Mouse (Mus musculus) cerebellum, adult 11 months (tissue): ENCODE measurements around the gene Klrb1c.
"Not testable (repeated sequence)": the region's sequence is repeated elsewhere in the genome, so short reads cannot be mapped to it uniquely, and the experiment has no call there.

Source experiments
- DNase-seq: peaks from one replicate; pipeline ENCODE4 v3.0.0; 2022

The Klrb1c gene

GRCm38 (mm10) chr6:128797185-128797905, 8.3 kb upstream of the Klrb1c start:
- peak; percentile 11 for DNase-seq

- DNase-seq: no peak
Observed at GRCm38 (mm10) chr6:128796321-128796955, 7.4 kb upstream of the Klrb1c start.

GRCm38 (mm10) chr6:128793734-128794133, 4.7 kb upstream of the Klrb1c start:
- no peak for DNase-seq

- DNase-seq: not testable (repeated sequence)
Observed at GRCm38 (mm10) chr6:128790491-128790994, 1.5 kb upstream of the Klrb1c start.

GRCm38 (mm10) chr6:128788517-128788916, 498 bp downstream of the Klrb1c start:
- no peak for DNase-seq

- not testable (repeated sequence) for DNase-seq
Observed at GRCm38 (mm10) chr6:128786396-128786795, 2.6 kb downstream of the Klrb1c start.

GRCm38 (mm10) chr6:128769481-128770253, 19.3 kb downstream of the Klrb1c start:
- DNase-seq: no peak

- no peak for DNase-seq
Observed at GRCm38 (mm10) chr6:128768047-128768446, 21.0 kb downstream of the Klrb1c start.

GRCm38 (mm10) chr6:128766486-128767254, 22.3 kb downstream of the Klrb1c start:
- peak; percentile 32 for DNase-seq

GRCm38 (mm10) chr6:128765211-128765610, 23.8 kb downstream of the Klrb1c start:
- DNase-seq: peak; percentile 4

GRCm38 (mm10) chr6:128764598-128764997, 24.4 kb downstream of the Klrb1c start:
- DNase-seq: no peak

GRCm38 (mm10) chr6:128763736-128764523, 25.1 kb downstream of the Klrb1c start:
- peak; percentile 97 for DNase-seq

- DNase-seq: peak; percentile 35
Observed at GRCm38 (mm10) chr6:128762892-128763670, 25.9 kb downstream of the Klrb1c start.

GRCm38 (mm10) chr6:128761144-128761540, 27.9 kb downstream of the Klrb1c start:
- DNase-seq: no peak

- DNase-seq: peak; percentile 91
Observed at GRCm38 (mm10) chr6:128760416-128761143, 28.4 kb downstream of the Klrb1c start.

GRCm38 (mm10) chr6:128760016-128760415, 29.0 kb downstream of the Klrb1c start:
- DNase-seq: peak; percentile 92

GRCm38 (mm10) chr6:128759221-128759950, 29.6 kb downstream of the Klrb1c start:
- DNase-seq: peak; percentile 18

GRCm38 (mm10) chr6:128755402-128755763, 33.6 kb downstream of the Klrb1c start:
- peak; percentile 7 for DNase-seq

- DNase-seq: not testable (repeated sequence)
Observed at GRCm38 (mm10) chr6:128754748-128755401, 34.1 kb downstream of the Klrb1c start.
